Mouse (Mus musculus) testis, adult 2 months (tissue): ENCODE results near the gene Sik1.

Source experiments
- CTCF ChIP-seq: fragments of 200-500 bp; IDR thresholded peaks from 2 replicates; pipeline ENCODE4 v1.5.1; 2012; ENCODE audit warnings: low read depth, mild to moderate bottlenecking, inconsistent platforms, low read length, moderate library complexity; ENCODE audit not compliant: control insufficient read depth, insufficient read depth, insufficient replicate concordance
- POLR2A ChIP-seq: fragments of 200-500 bp; IDR thresholded peaks from 2 replicates; pipeline ENCODE4 v1.6.1; 2012; ENCODE audit warnings: low read depth, mild to moderate bottlenecking, inconsistent platforms, low read length, moderate library complexity; ENCODE audit not compliant: control insufficient read depth

DNA sequence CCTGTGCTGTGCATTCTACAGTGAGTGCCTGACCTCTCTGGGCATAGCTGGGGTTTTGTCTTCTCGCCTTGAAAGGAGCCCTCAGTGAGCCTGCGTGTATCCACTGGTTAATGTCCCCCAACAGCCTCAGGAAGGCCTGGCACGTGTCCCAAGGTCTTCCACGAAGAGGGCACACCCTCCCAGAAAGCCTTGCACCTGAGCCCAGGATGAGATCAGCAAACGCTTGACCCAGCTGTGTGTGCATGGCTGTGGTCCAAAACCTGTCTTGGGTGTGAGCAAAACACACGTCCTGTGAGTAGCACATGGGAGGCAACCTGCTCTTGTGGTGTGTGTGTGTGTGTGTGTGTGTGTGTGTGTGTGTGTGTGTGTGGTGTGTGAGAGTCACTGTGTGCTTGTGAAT, 28.9 kb downstream of the Sik1 start:
- TF ChIP-seq CTCF: no peak
- TF ChIP-seq POLR2A: no peak
